26 mouse cellular contexts compared by ENCODE assay signal in genomic region chr5:135329471-135329870, GRCm38 (mm10). TPM values are rescaled to one million over a fixed set of nuclear protein-coding genes. Genes with fewer than 3 reads are reported as not detected.
"Had no signal": no experiment of that assay in that cellular context is flagged by ENCODE, and none has a peak within 500 bp of the region (broad histone marks: within the 10 kb centered on the region; RNA-seq: fewer than 3 reads in every experiment).

No protein-coding gene starts in this region.

- H3K36me3 ChIP-seq: liver, embryonic 13.5 days; liver, embryonic 15.5 days; lung, embryonic 15.5 days; midbrain, embryonic 12.5 days; midbrain, embryonic 15.5 days; neural tube, embryonic 12.5 days; stomach, embryonic 15.5 days had no signal

- DNase-seq: liver, embryonic 13.5 days; liver, postnatal 0 days; lung, adult 2 months; lung, postnatal 14 days; lung, postnatal 36 days; right cerebral cortex, postnatal 14 days; thymus, adult 2 months; thymus, postnatal 25 days; thymus, postnatal 4 days had no signal

- H3K27me3 ChIP-seq: liver, embryonic 13.5 days; liver, embryonic 15.5 days; lung, embryonic 15.5 days; midbrain, embryonic 12.5 days; midbrain, embryonic 15.5 days; neural tube, embryonic 12.5 days; stomach, embryonic 15.5 days had no signal

- H3K9me3 ChIP-seq: liver, embryonic 13.5 days; liver, embryonic 15.5 days; lung, embryonic 15.5 days; megakaryocyte, embryonic 14.5 days; midbrain, embryonic 12.5 days; midbrain, embryonic 15.5 days; neural tube, embryonic 12.5 days; stomach, embryonic 15.5 days had no signal

- H3K27ac ChIP-seq: liver, embryonic 13.5 days; liver, embryonic 15.5 days; lung, embryonic 15.5 days; macrophage; midbrain, embryonic 12.5 days; midbrain, embryonic 15.5 days; neural tube, embryonic 12.5 days; stomach, embryonic 15.5 days; stomach, postnatal 0 days had no signal

- H3K4me1 ChIP-seq: liver, embryonic 13.5 days; liver, embryonic 15.5 days; lung, embryonic 15.5 days; midbrain, embryonic 15.5 days; neural tube, embryonic 12.5 days; stomach, embryonic 15.5 days had no signal

- ATAC-seq: liver, postnatal 0 days; lung, postnatal 0 days; midbrain, embryonic 15.5 days had no signal

- H3K9ac ChIP-seq: liver, embryonic 13.5 days; liver, embryonic 15.5 days; liver, postnatal 0 days; lung, embryonic 15.5 days; midbrain, embryonic 12.5 days; midbrain, embryonic 15.5 days; neural tube, embryonic 12.5 days; stomach, embryonic 15.5 days had no signal

- H3K4me3 ChIP-seq: liver, embryonic 13.5 days; liver, embryonic 15.5 days; lung, embryonic 15.5 days; megakaryocyte, embryonic 14.5 days; midbrain, embryonic 12.5 days; midbrain, embryonic 15.5 days; neural tube, embryonic 12.5 days; stomach, embryonic 15.5 days had no signal

- H3K4me2 ChIP-seq: liver, embryonic 13.5 days; liver, embryonic 15.5 days; lung, embryonic 15.5 days; midbrain, embryonic 12.5 days; midbrain, embryonic 15.5 days; neural tube, embryonic 12.5 days; stomach, embryonic 15.5 days had no signal

RNA-seq across cellular contexts. Expression of gene Fkbp6, which starts 20.4 kb away (rescaled TPM):
- total RNA-seq: monocyte, adult 5-6 weeks; neutrophil, adult 5-6 weeks had no signal
- polyA plus RNA-seq: liver, embryonic 13.5 days; liver, postnatal 0 days; lung, adult 2 months; lung, embryonic 15.5 days; lung, postnatal 0 days; macrophage; midbrain, embryonic 12.5 days; midbrain, embryonic 15.5 days; neural tube, embryonic 12.5 days; neural tube, embryonic 14.5 days; spleen, adult 2 months; thymus, adult 2 months; urinary bladder, adult 2 months had no signal

RNA-seq across cellular contexts. Expression of gene Trim50, which starts 23.6 kb away (rescaled TPM):
- total RNA-seq: megakaryocyte progenitor cell, adult 5-6 weeks; midbrain, postnatal 0 days; monocyte, adult 5-6 weeks; neutrophil, adult 5-6 weeks had no signal
- polyA plus RNA-seq: liver, embryonic 13.5 days; liver, embryonic 15.5 days; liver, postnatal 0 days; lung, adult 2 months; lung, embryonic 15.5 days; lung, postnatal 0 days; macrophage; midbrain, embryonic 12.5 days; midbrain, embryonic 15.5 days; midbrain, postnatal 0 days; neural tube, embryonic 12.5 days; neural tube, embryonic 14.5 days; thymus, adult 2 months; urinary bladder, adult 2 months had no signal
